Mouse (Mus musculus) thymus, postnatal 0 days (tissue): ENCODE measurements around the gene Atp6v0e2. TPM values are rescaled to one million over a fixed set of nuclear protein-coding genes. Genes with fewer than 3 reads are reported as not detected.

ENCODE experiments used
- DNase-seq: peaks from one replicate; pipeline ENCODE4 v3.0.0-alpha.2; 2015; ENCODE audit warnings: low spot score
- polyA plus RNA-seq: library from polyadenylated mRNA; unstranded; fragments of >200 nt; fragmentation: Nextera tagmentation; extraction: Ambion mirVana; gene quantifications from 2 replicates; pipeline ENCODE4 v1.2.1, GENCODE M21; 2015

Gene Atp6v0e2
- polyA plus RNA-seq, 1 experiment from 2014 or later: 0.78 TPM

DNA sequence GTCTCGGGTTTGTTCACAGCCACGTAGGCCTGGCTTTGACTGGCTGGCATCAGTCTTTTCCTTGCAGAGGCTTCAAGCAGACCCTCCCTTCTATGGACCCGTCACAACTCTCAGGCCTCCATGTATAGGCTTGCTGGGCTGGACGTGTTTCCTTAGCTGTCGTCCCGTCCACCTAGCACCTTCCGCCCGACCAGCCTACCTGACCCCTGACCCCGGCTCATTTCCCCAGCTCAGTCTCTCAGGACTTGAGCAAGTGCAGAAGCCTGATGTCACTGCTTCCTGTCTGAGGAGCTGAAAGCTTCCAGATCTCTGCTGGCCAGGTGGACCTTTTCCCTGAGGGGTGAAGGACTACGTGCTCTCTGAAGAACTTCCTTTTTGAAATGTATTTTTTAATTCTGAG, 35.9 kb downstream of the Atp6v0e2 start:
- DNase-seq: no peak

DNA sequence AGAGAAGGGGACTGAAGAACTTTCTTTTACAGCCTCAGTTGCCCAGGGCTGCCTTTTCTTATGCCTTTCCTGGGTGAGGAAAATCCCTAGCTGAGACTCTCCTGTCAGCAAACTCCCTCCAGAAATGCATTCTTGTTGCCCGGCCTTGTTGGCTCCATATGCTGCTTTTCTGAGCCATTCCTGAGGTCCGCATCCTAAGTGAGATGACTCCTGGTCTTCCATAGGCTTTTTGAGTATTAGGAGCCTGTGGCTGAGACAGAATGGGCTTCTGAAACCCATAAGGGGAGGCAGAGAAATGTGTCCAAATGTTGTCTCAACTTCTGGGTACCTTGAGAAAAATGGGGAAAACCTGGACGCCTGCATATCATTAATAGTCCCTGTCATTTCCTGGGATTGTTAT, 36.6 kb downstream of the Atp6v0e2 start:
- no peak for DNase-seq

DNA sequence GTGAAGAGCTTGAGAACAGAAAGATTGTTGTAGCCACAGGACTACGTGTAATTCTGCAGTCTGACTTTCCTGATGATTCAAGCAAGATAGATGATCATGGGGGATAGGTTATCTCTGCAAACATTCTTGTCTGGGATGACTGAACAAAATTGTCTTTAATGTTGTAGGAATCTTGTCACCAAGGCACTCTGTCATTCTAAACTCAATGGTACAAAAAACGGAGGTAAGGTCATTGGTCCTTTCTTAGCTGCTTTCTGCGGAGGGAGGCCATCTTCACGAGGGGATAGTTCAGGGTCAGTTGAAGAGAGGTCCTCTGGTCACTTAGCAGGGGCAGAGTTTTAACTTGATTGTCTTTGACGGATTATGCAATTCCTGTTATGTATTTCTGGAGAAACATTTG, 41.3 kb downstream of the Atp6v0e2 start:
- no peak for DNase-seq

GRCm38 (mm10) chr6:48579215-48579648, 41.8 kb downstream of the Atp6v0e2 start:
- no peak for DNase-seq

DNA sequence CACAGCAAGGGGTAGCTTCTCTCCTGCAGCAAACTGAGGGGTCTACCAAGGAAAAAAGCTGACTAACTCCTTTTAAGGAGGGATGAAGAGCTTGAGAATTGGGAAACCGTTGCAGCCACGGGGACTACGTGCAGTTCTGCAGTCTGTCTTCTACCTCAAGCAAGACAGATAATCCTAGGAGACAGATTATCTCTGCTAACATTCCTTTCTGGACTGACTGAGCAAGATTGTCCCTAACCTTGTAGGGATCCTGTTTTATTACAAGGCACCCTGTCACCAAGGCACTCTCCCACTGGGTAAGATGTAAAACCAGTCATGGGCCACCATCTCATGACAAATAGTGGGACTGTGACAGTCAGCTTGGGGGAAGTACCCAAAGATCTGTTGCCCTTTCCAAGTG, 43.8 kb downstream of the Atp6v0e2 start:
- no peak for DNase-seq

DNA sequence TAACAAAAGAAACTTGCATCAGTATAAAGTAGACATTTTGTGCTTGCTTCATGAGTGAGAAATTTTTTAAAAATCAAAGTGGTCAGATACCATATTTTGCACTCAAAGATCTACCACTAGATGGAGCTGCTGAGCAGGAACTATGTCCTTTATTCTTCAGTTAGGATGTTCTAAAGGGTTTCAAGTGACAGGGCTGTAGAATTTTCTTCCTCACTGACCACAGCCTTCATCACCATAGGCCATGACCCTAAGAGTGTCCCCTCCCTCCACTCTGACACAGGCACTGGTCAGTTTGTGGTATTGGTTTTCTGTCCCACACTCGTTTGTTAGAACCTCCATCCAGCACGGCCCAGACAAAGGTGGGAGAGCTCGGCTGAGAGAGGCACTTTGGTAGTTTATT, 44.6 kb downstream of the Atp6v0e2 start:
- DNase-seq: peak; percentile 66

- peak; percentile 24 for DNase-seq
Measured at GRCm38 (mm10) chr6:48589194-48589750, 51.9 kb downstream of the Atp6v0e2 start, which contains the start of gene Gm45021. Gene Gm45021, plus strand, starts transcription at chr6:48589610.

Other genes with a start within 250 kb of the Atp6v0e2 start
- gene Krba1, start 142.0 kb upstream of the Atp6v0e2 start, polyA plus RNA-seq: 13.3 and 14.4 TPM in 2 replicates
- gene Zfp467, start 91.8 kb upstream of the Atp6v0e2 start, polyA plus RNA-seq: 8.6 and 9.9 TPM in 2 replicates
- 0.68 and 0.77 TPM in 2 replicates for gene Sspo, start 89.4 kb upstream of the Atp6v0e2 start, polyA plus RNA-seq
- 6.1 and 6.8 TPM in 2 replicates for gene Lrrc61, start 17.2 kb downstream of the Atp6v0e2 start, polyA plus RNA-seq
- 14.9 and 18.0 TPM in 2 replicates for gene Rarres2, start 35.2 kb downstream of the Atp6v0e2 start, polyA plus RNA-seq
- 0.48 TPM in 1 of 2 replicates, not detected in the other for gene Gm45021, start 52.0 kb downstream of the Atp6v0e2 start, polyA plus RNA-seq
- 15.5 and 15.6 TPM in 2 replicates for gene Repin1, start 56.3 kb downstream of the Atp6v0e2 start, polyA plus RNA-seq
- not detected in 2 replicates for gene Gm44965, start 56.3 kb downstream of the Atp6v0e2 start, polyA plus RNA-seq
- gene Zfp775, start 64.4 kb downstream of the Atp6v0e2 start, polyA plus RNA-seq: 6.8 and 6.9 TPM in 2 replicates
- gene AI854703, start 89.1 kb downstream of the Atp6v0e2 start, polyA plus RNA-seq: 2.0 and 2.3 TPM in 2 replicates
- gene Gimap8, start 109.6 kb downstream of the Atp6v0e2 start, polyA plus RNA-seq: 11.8 and 12.8 TPM in 2 replicates
- 164 and 172 TPM in 2 replicates for gene Gimap9, start 138.5 kb downstream of the Atp6v0e2 start, polyA plus RNA-seq
- gene Gimap4, start 146.9 kb downstream of the Atp6v0e2 start, polyA plus RNA-seq: 33.0 and 34.3 TPM in 2 replicates
- gene Gimap6, start 170.6 kb downstream of the Atp6v0e2 start, polyA plus RNA-seq: 184 TPM in 2 replicates
- gene Gm28053, start 181.0 kb downstream of the Atp6v0e2 start, polyA plus RNA-seq: 11.0 and 13.9 TPM in 2 replicates
- gene Gimap7, start 181.0 kb downstream of the Atp6v0e2 start, polyA plus RNA-seq: 6.5 and 6.7 TPM in 2 replicates
- gene Gimap1, start 201.4 kb downstream of the Atp6v0e2 start, polyA plus RNA-seq: 148 and 170 TPM in 2 replicates
- gene Gimap5, start 208.6 kb downstream of the Atp6v0e2 start, polyA plus RNA-seq: 23.7 and 29.6 TPM in 2 replicates
- gene Gimap3, start 233.2 kb downstream of the Atp6v0e2 start, polyA plus RNA-seq: 3.6 and 5.3 TPM in 2 replicates